Mouse (Mus musculus) midbrain, embryonic 15.5 days (tissue): ENCODE measurements at regions not wholly inside any gene's neighbourhood (a gene's known extent, or its start where the extent isn't known, plus 50 kb on each side); places are given as distances from the start of the nearest gene placed in this dataset.

Experiments used
- ATAC-seq: fragments of 200-750 bp; cut with Nextera tagmentation; replicated peaks from 2 replicates; pipeline ENCODE4 v1.8.0; 2017; ENCODE audit warnings: moderate TSS enrichment
- H3K27ac ChIP-seq: fragments of 300-500 bp; sonication (generic); 2 replicates; pipeline ENCODE4 v1.5.1; 2015; ENCODE audit warnings: mild to moderate bottlenecking, inconsistent platforms
- H3K27me3 ChIP-seq: fragments of 300-500 bp; sonication (generic); replicated peaks from 2 replicates; pipeline ENCODE4 v1.6.1; 2015; ENCODE audit warnings: inconsistent platforms
- H3K36me3 ChIP-seq: fragments of 300-500 bp; sonication (generic); replicated peaks from 2 replicates; pipeline ENCODE4 v1.6.1; 2015; ENCODE audit warnings: inconsistent platforms
- H3K4me1 ChIP-seq: fragments of 300-500 bp; sonication (generic); 2 replicates; pipeline ENCODE4 v1.6.1; 2015; ENCODE audit warnings: inconsistent platforms
- H3K4me2 ChIP-seq: fragments of 300-500 bp; sonication (generic); 2 replicates; pipeline ENCODE4 v1.6.1; 2015; ENCODE audit warnings: inconsistent platforms, mild to moderate bottlenecking, moderate library complexity
- H3K4me3 ChIP-seq: fragments of 300-500 bp; sonication (generic); 2 replicates; pipeline ENCODE4 v1.5.1; 2015; ENCODE audit warnings: mild to moderate bottlenecking, inconsistent platforms
- H3K9ac ChIP-seq: fragments of 300-500 bp; sonication (generic); 2 replicates; pipeline ENCODE4 v1.6.1; 2015; ENCODE audit warnings: mild to moderate bottlenecking, inconsistent platforms
- H3K9me3 ChIP-seq: fragments of 300-500 bp; sonication (generic); 2 replicates; pipeline ENCODE4 v1.6.1; 2016; ENCODE audit warnings: inconsistent platforms
- WGBS: fragments of 180-500 bp; shearing (Covaris S2); methylation state at CpG from one replicate; pipeline ENCODE4 v1.1.7; 2015; ENCODE audit warnings: mixed read lengths; 5-methylcytosine and 5-hydroxymethylcytosine counted together

DNA sequence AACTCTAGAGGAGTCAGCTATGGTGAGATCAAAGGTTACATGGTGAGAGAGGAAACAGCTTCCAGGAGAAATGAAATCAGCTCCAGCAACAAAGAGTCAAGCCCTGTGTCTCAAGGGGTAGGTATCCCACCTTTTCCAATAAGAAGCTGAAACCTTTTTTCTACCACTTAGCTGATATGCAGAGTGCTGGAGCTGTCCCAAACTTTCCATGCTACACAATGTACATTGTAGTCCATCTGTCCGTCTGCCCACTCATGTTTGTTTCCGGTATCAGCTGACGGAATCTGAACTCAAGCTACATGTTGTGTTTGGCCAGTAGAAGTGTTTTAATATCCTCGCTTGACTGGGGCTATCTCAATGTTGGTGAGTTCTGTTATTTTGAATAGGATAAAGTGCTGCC is 83.6 kb upstream of the Ngf start:
- Histone ChIP-seq H3K9me3 (no peaks in the 10 kb centered on the region), H3K36me3 (no peaks in the 10 kb centered on the region), H3K27ac (no peak overlapping the region), H3K27me3 (no peaks in the 10 kb centered on the region), H3K4me2 (no peak overlapping the region), H3K4me3 (no peak overlapping the region), H3K9ac (no peak overlapping the region), H3K4me1 (no peaks in the 10 kb centered on the region)
- no peak for ATAC-seq
- 93% methylated on average over 4 of the region's 4 CpGs for WGBS

DNA sequence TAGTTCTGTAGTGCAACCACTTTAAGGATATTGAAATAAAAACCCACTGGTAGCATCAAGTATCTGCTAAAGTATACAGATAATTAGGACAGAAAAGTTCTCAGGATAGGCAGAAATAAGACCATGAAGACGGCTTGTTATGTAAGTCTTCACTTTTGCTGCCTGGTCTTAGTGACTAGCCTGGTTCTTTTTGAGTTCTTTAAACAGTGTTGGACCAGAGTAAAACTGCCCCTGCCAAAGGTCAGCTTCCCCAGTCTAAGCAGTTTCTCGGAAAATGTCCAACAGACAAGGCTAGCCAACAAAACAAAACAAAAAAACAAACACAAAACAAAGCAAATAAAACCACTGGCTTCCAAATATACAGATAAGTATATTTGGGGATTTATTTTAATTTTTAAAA is 85.1 kb upstream of the Ngf start:
- Histone ChIP-seq H3K4me3 (no peak overlapping the region), H3K4me1 (no peaks in the 10 kb centered on the region), H3K9ac (no peak overlapping the region), H3K9me3 (no peaks in the 10 kb centered on the region), H3K36me3 (no peaks in the 10 kb centered on the region), H3K27ac (no peak overlapping the region), H3K4me2 (no peak overlapping the region), H3K27me3 (no peaks in the 10 kb centered on the region)
- 77% methylated on average over 2 of the region's 2 CpGs for WGBS
- no peak for ATAC-seq

DNA sequence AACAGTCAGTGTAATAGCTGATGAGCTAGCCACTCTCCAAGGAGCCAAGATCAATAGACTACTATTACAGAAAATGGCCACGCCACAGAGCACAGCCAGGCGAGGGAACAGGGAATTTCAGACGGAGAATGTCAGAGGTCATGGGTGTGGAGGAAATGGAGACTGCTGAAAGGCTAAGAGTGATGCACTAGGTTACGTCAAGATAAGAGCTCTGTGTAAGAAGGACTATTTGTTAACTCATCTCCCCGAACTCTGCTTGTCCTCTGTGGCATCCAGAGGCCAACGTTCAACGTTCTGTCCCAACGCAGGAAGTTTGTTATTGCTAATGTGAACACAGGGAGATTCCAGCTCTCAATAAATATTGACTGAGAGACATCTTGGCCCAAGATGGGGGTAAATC is 86.0 kb upstream of the Ngf start:
- Histone ChIP-seq H3K27me3 (no peaks in the 10 kb centered on the region), H3K27ac (no peak overlapping the region), H3K9ac (no peak overlapping the region), H3K4me1 (no peaks in the 10 kb centered on the region), H3K9me3 (no peaks in the 10 kb centered on the region), H3K4me3 (no peak overlapping the region), H3K4me2 (no peak overlapping the region), H3K36me3 (no peaks in the 10 kb centered on the region)
- ATAC-seq = no peak
- WGBS = 80% methylated on average over 8 of the region's 8 CpGs

DNA sequence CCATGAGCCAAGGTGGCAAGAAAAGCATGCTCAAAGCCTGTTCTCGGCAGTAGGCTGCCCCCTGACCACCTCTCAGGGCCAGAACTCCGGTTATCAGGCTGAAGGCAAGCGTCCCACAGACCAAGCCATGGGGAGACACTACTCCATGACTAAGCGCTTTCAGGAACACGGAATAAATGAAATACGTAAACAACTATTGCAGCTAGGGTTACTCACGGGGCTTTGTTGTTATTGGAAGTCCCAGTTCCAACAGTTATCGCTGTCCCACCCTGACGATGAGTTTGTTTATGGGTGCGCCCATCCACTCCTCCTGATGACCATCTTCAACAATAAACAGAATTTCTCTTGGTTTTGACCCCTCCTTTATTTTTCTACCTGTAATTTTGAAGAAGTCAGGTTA is 88.0 kb upstream of the Ngf start:
- no peaks in the 10 kb centered on the region for H3K27me3 ChIP-seq
- no peak for ATAC-seq
- no peaks in the 10 kb centered on the region for H3K36me3 ChIP-seq
- WGBS = 91% methylated on average over 10 of the region's 10 CpGs
- H3K9me3 ChIP-seq = no peaks in the 10 kb centered on the region
- H3K4me1 ChIP-seq = no peaks in the 10 kb centered on the region
- no peak overlapping the region for H3K4me2 ChIP-seq
- H3K27ac ChIP-seq = no peak overlapping the region
- no peak overlapping the region for H3K9ac ChIP-seq
- no peak overlapping the region for H3K4me3 ChIP-seq

DNA sequence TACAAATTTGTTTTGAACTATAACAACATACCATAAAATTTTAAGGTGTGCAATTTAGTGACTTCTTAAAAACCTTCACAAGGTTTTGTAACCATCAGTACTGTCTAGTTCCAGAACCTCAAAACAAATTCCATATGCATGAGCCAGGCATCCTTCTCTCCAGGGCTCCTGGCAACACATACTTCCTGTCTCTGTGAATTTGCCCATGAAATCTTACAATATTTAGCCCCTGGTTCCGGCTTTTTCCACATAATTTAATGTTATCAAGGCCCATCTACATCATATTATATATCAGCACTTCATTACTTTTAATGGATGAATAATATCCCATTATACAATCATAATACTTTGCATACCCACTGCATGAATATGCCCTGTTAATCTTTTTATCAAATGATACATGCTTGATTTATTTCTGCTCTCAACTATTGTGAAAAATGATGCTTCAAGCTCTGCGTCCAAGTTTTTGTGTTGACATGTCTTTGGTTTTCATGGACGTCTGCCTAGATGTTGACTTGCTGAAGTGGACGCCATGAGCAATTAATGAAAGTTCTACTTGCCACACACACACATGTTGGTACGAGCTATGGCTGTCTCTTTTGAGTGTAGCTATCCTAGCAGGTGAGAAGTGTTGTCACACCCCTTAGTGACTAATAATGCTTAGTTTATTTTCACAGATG is 95.2 kb upstream of the Ngf start:
- H3K4me1 ChIP-seq = no peaks in the 10 kb centered on the region
- no peak for ATAC-seq
- no peaks in the 10 kb centered on the region for H3K36me3 ChIP-seq
- no peak overlapping the region for H3K4me2 ChIP-seq
- no peak overlapping the region for H3K27ac ChIP-seq
- H3K9me3 ChIP-seq = no peaks in the 10 kb centered on the region
- no peaks in the 10 kb centered on the region; the same call in 1 of the 2 replicates for H3K27me3 ChIP-seq
- WGBS = 84% methylated on average over 5 of the region's 5 CpGs
- H3K9ac ChIP-seq = no peak overlapping the region
- no peak overlapping the region for H3K4me3 ChIP-seq

DNA sequence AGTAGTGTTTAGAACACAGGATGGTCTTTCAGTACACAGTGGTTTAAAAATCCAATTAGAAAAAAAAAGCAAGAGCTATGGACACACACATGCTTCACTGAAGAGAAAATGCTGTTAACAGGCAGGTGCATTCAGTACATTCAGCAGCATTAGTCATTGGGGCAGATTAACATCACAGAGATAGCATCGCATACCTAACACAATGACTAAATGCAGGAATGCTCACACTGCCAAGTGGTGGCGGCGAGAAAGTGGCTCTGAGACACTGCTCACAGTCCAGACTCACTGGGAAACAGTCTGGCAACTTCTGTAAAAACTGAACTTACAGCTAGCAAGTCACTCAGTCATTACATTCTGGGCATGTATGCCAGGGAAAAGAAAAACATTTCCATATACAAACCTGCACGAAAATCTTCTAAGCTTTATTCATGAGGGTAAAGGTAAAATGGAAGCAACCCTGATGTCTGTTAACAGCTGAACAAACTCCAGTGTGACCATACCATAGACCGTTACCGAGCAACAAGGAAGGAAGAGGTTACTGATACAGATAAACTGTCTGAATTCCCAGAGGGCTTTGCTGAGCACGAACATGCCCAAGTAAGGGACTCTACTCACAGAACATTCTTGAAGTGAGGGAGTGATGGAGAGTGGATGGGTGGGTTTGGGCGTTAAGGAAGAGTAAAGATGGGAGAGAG is 97.4 kb upstream of the Ngf start:
- no peak overlapping the region for H3K4me2 ChIP-seq
- ATAC-seq = no peak
- H3K27ac ChIP-seq = no peak overlapping the region
- H3K36me3 ChIP-seq = no peaks in the 10 kb centered on the region
- 73% methylated on average over 8 of the region's 8 CpGs for WGBS
- no peak overlapping the region for H3K4me3 ChIP-seq
- no peaks in the 10 kb centered on the region for H3K4me1 ChIP-seq
- peaks cover under 1% of the 10 kb centered on the region for H3K27me3 ChIP-seq
- H3K9ac ChIP-seq = no peak overlapping the region
- H3K9me3 ChIP-seq = no peaks in the 10 kb centered on the region

DNA sequence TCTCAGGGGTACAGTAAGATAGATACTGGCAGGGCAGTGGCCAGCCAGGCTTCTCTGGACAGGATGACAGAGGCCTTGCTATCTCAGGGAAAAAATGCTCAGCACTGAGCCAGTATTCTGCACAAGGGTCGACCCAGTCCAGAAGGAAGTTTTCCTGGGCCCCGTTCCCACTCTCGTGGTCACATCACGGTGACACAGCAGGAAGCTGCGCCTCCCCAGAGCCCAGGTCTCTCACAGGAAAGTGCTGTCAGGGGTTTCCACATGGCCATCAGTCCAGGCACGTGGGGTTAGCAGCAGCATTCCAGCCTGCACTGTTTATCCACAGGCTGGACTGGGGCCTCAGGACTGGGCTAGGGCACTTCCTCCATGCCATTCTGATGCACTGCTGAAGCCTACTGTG is 103.5 kb upstream of the Ngf start:
- 74% methylated on average over 6 of the region's 6 CpGs for WGBS
- ATAC-seq = no peak
- Histone ChIP-seq H3K27ac (no peak overlapping the region), H3K4me3 (no peak overlapping the region), H3K9ac (no peak overlapping the region), H3K4me1 (no peaks in the 10 kb centered on the region), H3K36me3 (no peaks in the 10 kb centered on the region), H3K9me3 (no peaks in the 10 kb centered on the region), H3K4me2 (no peak overlapping the region), H3K27me3 (peaks cover 55% of the 10 kb centered on the region)

DNA sequence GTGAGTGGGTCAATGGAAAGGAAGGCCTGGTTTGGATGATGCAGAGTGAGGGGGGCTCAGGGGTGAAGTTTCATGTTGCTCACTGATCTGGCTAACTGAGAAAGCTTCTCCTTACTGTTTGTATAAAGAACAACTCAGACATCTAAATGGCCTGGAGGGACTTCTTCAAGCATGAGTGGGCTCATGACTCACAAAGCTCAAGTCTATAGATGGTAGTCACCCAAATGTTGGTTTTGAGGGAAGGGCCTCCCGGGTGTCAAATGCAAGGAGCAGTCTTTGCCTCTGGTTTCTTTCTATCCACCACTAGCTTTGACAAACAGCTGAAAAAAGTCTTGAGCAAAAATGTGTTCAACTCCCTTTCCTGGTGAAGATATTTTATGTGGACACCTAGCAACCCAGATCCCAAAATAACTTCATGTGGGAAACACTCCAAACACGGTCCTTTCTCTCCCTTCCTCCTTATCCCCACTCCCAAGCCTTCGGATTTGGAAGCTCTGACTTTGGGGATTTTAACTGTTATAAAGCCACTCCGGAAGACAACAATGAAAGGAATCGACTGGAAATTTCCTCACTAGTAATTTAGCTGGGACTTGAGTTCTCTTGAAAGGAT is 105.3 kb upstream of the Ngf start:
- 85% methylated on average over 5 of the region's 5 CpGs for WGBS

DNA sequence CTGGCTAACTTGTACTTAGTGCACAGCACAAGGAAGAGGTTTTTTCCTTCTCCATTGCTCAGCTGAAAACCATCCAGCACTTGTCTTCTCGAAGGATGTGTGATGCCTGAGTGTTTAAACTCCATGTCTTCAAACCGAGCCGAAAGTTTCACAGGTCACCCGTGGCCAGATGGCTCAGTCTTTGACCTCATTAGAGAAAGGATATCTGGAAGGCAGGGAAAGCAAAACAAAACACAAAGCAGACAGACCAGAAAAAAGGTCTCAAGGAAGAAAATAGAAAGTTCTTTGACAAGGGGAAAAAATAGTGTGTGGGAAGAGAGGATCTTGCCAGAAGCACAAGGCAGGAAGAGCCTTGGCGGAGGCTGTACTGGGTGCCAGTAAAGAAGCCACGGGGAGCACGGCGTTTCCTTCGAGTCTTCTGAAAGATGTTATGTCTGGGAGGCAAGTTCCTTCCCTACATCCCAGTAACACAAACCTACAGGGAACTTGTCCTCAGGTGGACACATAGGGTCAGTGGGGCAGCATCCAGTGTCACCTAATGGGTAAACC is 108.9 kb upstream of the Ngf start:
- Histone ChIP-seq H3K9ac (no peak overlapping the region), H3K4me3 (no peak overlapping the region), H3K9me3 (no peaks in the 10 kb centered on the region), H3K36me3 (no peaks in the 10 kb centered on the region), H3K27me3 (peaks cover 94% of the 10 kb centered on the region), H3K27ac (no peak overlapping the region), H3K4me1 (no peaks in the 10 kb centered on the region), H3K4me2 (no peak overlapping the region)
- WGBS = 85% methylated on average over 9 of the region's 9 CpGs
- ATAC-seq = no peak

More for the DNA sequence above, 105.3 kb upstream of the Ngf start:
- ATAC-seq = no peak
- no peaks in the 10 kb centered on the region for H3K4me1 ChIP-seq
- no peaks in the 10 kb centered on the region for H3K36me3 ChIP-seq
- peaks cover 72% of the 10 kb centered on the region for H3K27me3 ChIP-seq
- no peak overlapping the region for H3K4me3 ChIP-seq
- H3K4me2 ChIP-seq = no peak overlapping the region
- H3K9me3 ChIP-seq = no peaks in the 10 kb centered on the region
- H3K27ac ChIP-seq = no peak overlapping the region
- H3K9ac ChIP-seq = no peak overlapping the region

DNA sequence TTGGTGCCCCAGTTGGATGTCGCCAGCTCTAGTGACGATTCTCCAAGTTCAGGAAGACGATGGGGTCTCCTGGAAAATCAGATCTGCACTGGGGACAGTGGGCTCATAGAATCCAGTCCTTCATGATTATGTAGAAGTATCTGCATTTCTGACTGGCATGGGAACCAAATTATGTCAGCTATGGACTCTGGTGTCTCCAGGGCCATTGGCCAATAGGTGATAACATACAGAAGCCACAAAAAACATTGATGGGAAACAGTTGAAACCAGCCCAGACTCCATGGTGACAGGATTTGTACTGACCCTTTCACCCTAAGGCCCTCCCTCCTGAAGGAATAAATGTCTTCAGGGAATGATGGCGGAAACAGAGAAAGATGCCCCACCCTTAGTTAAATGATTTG is 110.9 kb upstream of the Ngf start:
- WGBS = 90% methylated on average over 4 of the region's 4 CpGs
- Histone ChIP-seq H3K27ac (no peak overlapping the region), H3K4me2 (no peak overlapping the region), H3K4me3 (no peak overlapping the region), H3K36me3 (no peaks in the 10 kb centered on the region), H3K9ac (no peak overlapping the region), H3K9me3 (no peaks in the 10 kb centered on the region), H3K27me3 (peaks cover 96% of the 10 kb centered on the region), H3K4me1 (no peaks in the 10 kb centered on the region)
- no peak for ATAC-seq

DNA sequence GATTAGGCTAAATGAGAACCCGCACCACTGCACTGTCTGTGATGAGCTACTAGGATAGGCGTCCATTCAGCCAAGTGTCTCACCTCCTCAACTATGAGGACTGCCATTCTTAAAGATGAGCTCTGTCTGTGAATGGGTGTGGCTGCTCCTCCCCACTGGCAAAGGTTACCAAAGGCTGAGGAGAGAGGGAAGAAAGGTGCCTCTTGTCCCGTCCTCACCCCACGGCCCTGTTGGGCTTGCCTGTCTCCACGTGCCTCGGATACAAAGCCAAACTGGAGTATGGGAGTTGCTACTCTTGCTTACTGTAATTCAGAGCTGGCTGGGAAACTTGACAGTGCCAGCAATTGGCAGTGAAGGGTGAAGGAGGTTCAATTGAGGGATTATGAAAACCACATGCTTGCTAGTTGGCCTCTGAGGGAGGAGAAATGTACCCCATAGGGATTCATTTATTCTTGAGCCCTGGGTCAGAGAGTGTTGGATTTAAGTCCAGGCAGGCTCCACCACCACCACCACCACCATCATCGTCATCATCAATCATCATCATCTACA is 112.6 kb upstream of the Ngf start:
- 76% methylated on average over 7 of the region's 7 CpGs for WGBS
- Histone ChIP-seq H3K4me1 (no peaks in the 10 kb centered on the region), H3K36me3 (no peaks in the 10 kb centered on the region), H3K4me2 (no peak overlapping the region), H3K27ac (no peak overlapping the region), H3K9me3 (no peaks in the 10 kb centered on the region), H3K9ac (no peak overlapping the region), H3K27me3 (peaks cover 86% of the 10 kb centered on the region), H3K4me3 (no peak overlapping the region)
- no peak for ATAC-seq

DNA sequence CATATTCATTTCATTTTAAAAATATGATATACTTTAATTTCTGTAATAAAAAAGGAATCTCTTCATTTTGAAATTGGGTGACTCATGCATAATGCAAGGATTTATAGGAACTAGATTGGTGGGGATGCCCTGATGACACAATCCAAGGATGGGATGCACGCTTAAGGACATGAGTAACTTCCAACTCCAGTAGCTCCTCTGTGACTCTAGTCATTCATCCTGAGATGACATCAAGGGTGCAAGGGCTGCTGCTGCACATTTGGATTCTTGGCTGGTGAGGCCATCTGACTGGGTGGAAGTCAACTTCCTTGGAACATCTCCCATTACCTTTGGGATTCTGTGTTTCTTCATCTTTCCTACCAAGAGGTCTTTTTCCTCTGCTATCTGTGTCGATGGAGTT is 114.4 kb upstream of the Ngf start:
- no peak for ATAC-seq
- no peak overlapping the region for H3K4me2 ChIP-seq
- H3K9me3 ChIP-seq = no peaks in the 10 kb centered on the region
- H3K4me1 ChIP-seq = no peaks in the 10 kb centered on the region
- 95% methylated on average over 2 of the region's 2 CpGs for WGBS
- no peak overlapping the region for H3K9ac ChIP-seq
- H3K4me3 ChIP-seq = no peak overlapping the region
- H3K27me3 ChIP-seq = peaks cover 86% of the 10 kb centered on the region
- H3K36me3 ChIP-seq = no peaks in the 10 kb centered on the region
- no peak overlapping the region for H3K27ac ChIP-seq
